ENCODE assay signal across 8 mouse cellular contexts in genomic region chr2:27038596-27038995, GRCm38 (mm10). TPM values are rescaled to one million over a fixed set of nuclear protein-coding genes. Genes with fewer than 3 reads are reported as not detected.
DNase-seq lines count a peak whose midpoint lies in the region; ATAC-seq and TF ChIP-seq lines count a peak whose summit lies in the region.

No protein-coding gene starts in this region.

- H3K9ac ChIP-seq in forebrain, embryonic 14.5 days (ENCODE audit: low read length): no peak overlapping the region

- peak; percentile 61; the same call in 1 of the 2 replicates for ATAC-seq in forebrain, embryonic 14.5 days

- peak; percentile 80 for DNase-seq in urinary bladder, postnatal 14 days (ENCODE audit: low spot score)
- DNase-seq in urinary bladder, postnatal 10 days (ENCODE audit: low spot score): no peak
- DNase-seq in c-Kit-positive CD71-positive TER-119-negative erythroid progenitor cells, embryonic 14.5 days (ENCODE audit: low read depth): peak; percentile 51
- peak; percentile 91 for DNase-seq in forebrain, embryonic 14.5 days (ENCODE audit: low spot score)
- peak; percentile 80 for DNase-seq in kidney, adult 9 months
- DNase-seq in lung, adult 2 months: peak; percentile 57
- peak; percentile 86 for DNase-seq in thymus, postnatal 4 days

- 3% methylated on average over 3 of the region's 3 CpGs for WGBS in forebrain, embryonic 14.5 days
- 3% methylated on average over 3 of the region's 3 CpGs for WGBS in lung, adult 2 months
- 0% methylated on average over 3 of the region's 3 CpGs for WGBS in olfactory bulb, adult 2 months

- H3K27ac ChIP-seq in forebrain, embryonic 14.5 days (ENCODE audit: low read depth, low read length): no peak overlapping the region
- H3K27ac ChIP-seq in olfactory bulb, adult 2 months (ENCODE audit: insufficient read depth, low read depth, low read length): no peak overlapping the region

- peak; percentile 86 for TF ChIP-seq CTCF in lung, adult 2 months (IDR thresholded peaks at IDR 0.05; ENCODE audit: insufficient read depth, low read length)
- TF ChIP-seq CTCF in olfactory bulb, adult 2 months (IDR thresholded peaks at IDR 0.05; ENCODE audit: insufficient read depth, low read depth, low read length): peak; percentile 61

- no peak overlapping the region for H3K4me2 ChIP-seq in forebrain, embryonic 14.5 days (ENCODE audit: low read length)

- no peaks in the 10 kb centered on the region for H3K36me3 ChIP-seq in forebrain, embryonic 14.5 days (ENCODE audit: control insufficient read depth, insufficient read depth, low read length)

- no peak for TF ChIP-seq POLR2A in lung, adult 2 months (IDR thresholded peaks at IDR 0.05; ENCODE audit: borderline replicate concordance, extremely low read depth, low read depth, low read length)
- no peak for TF ChIP-seq POLR2A in olfactory bulb, adult 2 months (IDR thresholded peaks at IDR 0.05; ENCODE audit: insufficient read depth, low read depth, low read length)

- H3K4me3 ChIP-seq in forebrain, embryonic 14.5 days (ENCODE audit: low read depth, low read length): no peak overlapping the region
- no peak overlapping the region for H3K4me3 ChIP-seq in lung, adult 2 months (replicated peaks; ENCODE audit: extremely low read depth, low read depth, low read length)
- H3K4me3 ChIP-seq in olfactory bulb, adult 2 months (ENCODE audit: insufficient read depth, low read depth, low read length): no peak overlapping the region

- H3K9me3 ChIP-seq in forebrain, embryonic 14.5 days (replicated peaks; ENCODE audit: control insufficient read depth, low read length): no peaks in the 10 kb centered on the region

- H3K4me1 ChIP-seq in forebrain, embryonic 14.5 days (ENCODE audit: control insufficient read depth, insufficient read depth, low read length): no peaks in the 10 kb centered on the region
- no peaks in the 10 kb centered on the region for H3K4me1 ChIP-seq in lung, adult 2 months (ENCODE audit: control insufficient read depth, insufficient read depth, low read length)
- H3K4me1 ChIP-seq in olfactory bulb, adult 2 months (ENCODE audit: control insufficient read depth, insufficient read depth, low read length): no peaks in the 10 kb centered on the region; the same call in 1 of the 2 replicates

- H3K27me3 ChIP-seq in forebrain, embryonic 14.5 days (replicated peaks; ENCODE audit: control insufficient read depth, insufficient read depth, low read length): no peaks in the 10 kb centered on the region

RNA-seq across cellular contexts. Expression of gene Slc2a6, which starts 10.8 kb away (rescaled TPM):
- polyA plus RNA-seq in forebrain, embryonic 14.5 days (2014; fragmentation: Nextera tagmentation; extraction: Ambion mirVana): 3.4 TPM in 2 replicates
- 6.2 and 9.5 TPM in 2 replicates for polyA plus RNA-seq in lung, adult 2 months (2012; rRNA removed)
- not detected in 2 replicates for polyA plus RNA-seq in olfactory bulb, adult 2 months (2012; ENCODE audit: insufficient read depth, insufficient read length, low replicate concordance, missing spikeins)

RNA-seq across cellular contexts. Expression of gene Cacfd1, which starts 28.9 kb away (rescaled TPM):
- 58.7 and 64.8 TPM in 2 replicates for polyA plus RNA-seq in forebrain, embryonic 14.5 days (2014; fragmentation: Nextera tagmentation; extraction: Ambion mirVana)
- polyA plus RNA-seq in lung, adult 2 months (2012; rRNA removed): 43.7 and 49.2 TPM in 2 replicates
- not detected in 2 replicates for polyA plus RNA-seq in olfactory bulb, adult 2 months (2012; ENCODE audit: insufficient read depth, insufficient read length, low replicate concordance, missing spikeins)

RNA-seq across cellular contexts. Expression of gene Mymk, which starts 33.4 kb away (rescaled TPM):
- polyA plus RNA-seq in forebrain, embryonic 14.5 days (2014; fragmentation: Nextera tagmentation; extraction: Ambion mirVana): not detected in 2 replicates
- 0.19 and 0.32 TPM in 2 replicates for polyA plus RNA-seq in lung, adult 2 months (2012; rRNA removed)
- not detected in 2 replicates for polyA plus RNA-seq in olfactory bulb, adult 2 months (2012; ENCODE audit: insufficient read depth, insufficient read length, low replicate concordance, missing spikeins)

RNA-seq across cellular contexts. Expression of gene Adamtsl2, which starts 40.6 kb away (rescaled TPM):
- 10.4 TPM in 2 replicates for polyA plus RNA-seq in forebrain, embryonic 14.5 days (2014; fragmentation: Nextera tagmentation; extraction: Ambion mirVana)
- 50.7 and 73.0 TPM in 2 replicates for polyA plus RNA-seq in lung, adult 2 months (2012; rRNA removed)
- not detected in 2 replicates for polyA plus RNA-seq in olfactory bulb, adult 2 months (2012; ENCODE audit: insufficient read depth, insufficient read length, low replicate concordance, missing spikeins)

Comparison
In these comparisons a context has a peak if more than half of its experiments do, and no peak if none do; other contexts are left out.
1. RNA of gene Cacfd1, which starts 28.9 kb away (polyA plus RNA-seq): 58.7 to 64.8 TPM in forebrain, embryonic 14.5 days and 43.7 to 49.2 TPM in lung, adult 2 months; not detected in olfactory bulb, adult 2 months; every median in the first group is over 10 times any median in the second.